Mouse (Mus musculus) midbrain, embryonic 15.5 days (tissue): Measurements from ENCODE around the gene Lrrc72. TPM values are rescaled to one million over a fixed set of nuclear protein-coding genes. Genes with fewer than 3 reads are reported as not detected.
"Not testable (repeated sequence)": the region's sequence is repeated elsewhere in the genome, so short reads cannot be mapped to it uniquely, and the experiment has no call there.

Experiments used
- ATAC-seq: fragments of 200-750 bp; cut with Nextera tagmentation; replicated peaks from 2 replicates; pipeline ENCODE4 v1.8.0; 2017; ENCODE audit warnings: moderate TSS enrichment
- H3K27ac ChIP-seq: fragments of 300-500 bp; sonication (generic); 2 replicates; pipeline ENCODE4 v1.5.1; 2015; ENCODE audit warnings: mild to moderate bottlenecking, inconsistent platforms
- H3K27me3 ChIP-seq: fragments of 300-500 bp; sonication (generic); replicated peaks from 2 replicates; pipeline ENCODE4 v1.6.1; 2015; ENCODE audit warnings: inconsistent platforms
- H3K36me3 ChIP-seq: fragments of 300-500 bp; sonication (generic); replicated peaks from 2 replicates; pipeline ENCODE4 v1.6.1; 2015; ENCODE audit warnings: inconsistent platforms
- H3K4me1 ChIP-seq: fragments of 300-500 bp; sonication (generic); 2 replicates; pipeline ENCODE4 v1.6.1; 2015; ENCODE audit warnings: inconsistent platforms
- H3K4me2 ChIP-seq: fragments of 300-500 bp; sonication (generic); 2 replicates; pipeline ENCODE4 v1.6.1; 2015; ENCODE audit warnings: inconsistent platforms, mild to moderate bottlenecking, moderate library complexity
- H3K4me3 ChIP-seq: fragments of 300-500 bp; sonication (generic); 2 replicates; pipeline ENCODE4 v1.5.1; 2015; ENCODE audit warnings: mild to moderate bottlenecking, inconsistent platforms
- H3K9ac ChIP-seq: fragments of 300-500 bp; sonication (generic); 2 replicates; pipeline ENCODE4 v1.6.1; 2015; ENCODE audit warnings: mild to moderate bottlenecking, inconsistent platforms
- H3K9me3 ChIP-seq: fragments of 300-500 bp; sonication (generic); 2 replicates; pipeline ENCODE4 v1.6.1; 2016; ENCODE audit warnings: inconsistent platforms
- WGBS: fragments of 180-500 bp; shearing (Covaris S2); methylation state at CpG from one replicate; pipeline ENCODE4 v1.1.7; 2015; ENCODE audit warnings: mixed read lengths; 5-methylcytosine and 5-hydroxymethylcytosine counted together
- polyA plus RNA-seq: library from polyadenylated mRNA; unstranded; fragments of >200 nt; fragmentation: Nextera tagmentation; extraction: Ambion mirVana; gene quantifications from 2 replicates; pipeline ENCODE4 v1.2.1, GENCODE M21; 2015

Gene Lrrc72
- polyA plus RNA-seq, 1 experiment from 2014 or later = 0.43 TPM

- WGBS = 55% methylated on average over 4 of the region's 4 CpGs
- H3K36me3 ChIP-seq = no peaks in the 10 kb centered on the region
- no peak overlapping the region for H3K4me2 ChIP-seq
- no peaks in the 10 kb centered on the region for H3K9me3 ChIP-seq
- no peak overlapping the region for H3K27ac ChIP-seq
- H3K4me3 ChIP-seq = no peak overlapping the region
- no peak overlapping the region for H3K9ac ChIP-seq
- no peaks in the 10 kb centered on the region for H3K27me3 ChIP-seq
- peak; percentile 45; the same call in 1 of the 2 replicates for ATAC-seq
- 0 out of 2 replicates have a peak, but pooled peaks cover 5% of the 10 kb centered on the region for H3K4me1 ChIP-seq
Observed at GRCm38 (mm10) chr12:36216230-36216629, 37.0 kb downstream of the Lrrc72 start.

- H3K4me3 ChIP-seq = no peak overlapping the region
- no peak overlapping the region for H3K27ac ChIP-seq
- H3K9me3 ChIP-seq = no peaks in the 10 kb centered on the region
- H3K4me2 ChIP-seq = no peak overlapping the region
- 0% methylated on average over 1 of the region's 1 CpGs for WGBS
- H3K27me3 ChIP-seq = no peaks in the 10 kb centered on the region
- no peak overlapping the region for H3K9ac ChIP-seq
- H3K4me1 ChIP-seq = 0 out of 2 replicates have a peak, but pooled peaks cover 5% of the 10 kb centered on the region
- ATAC-seq = peak; percentile 90
- H3K36me3 ChIP-seq = no peaks in the 10 kb centered on the region
Observed at GRCm38 (mm10) chr12:36215149-36215480, 38.1 kb downstream of the Lrrc72 start.

- Histone ChIP-seq H3K4me1 (0 out of 2 replicates have a peak, but pooled peaks cover 5% of the 10 kb centered on the region), H3K4me3 (no peak overlapping the region), H3K27ac (no peak overlapping the region), H3K27me3 (no peaks in the 10 kb centered on the region), H3K4me2 (no peak overlapping the region), H3K36me3 (no peaks in the 10 kb centered on the region), H3K9ac (no peak overlapping the region), H3K9me3 (no peaks in the 10 kb centered on the region)
- ATAC-seq = peak; percentile 28; the same call in 1 of the 2 replicates
- 57% methylated on average over 8 of the region's 8 CpGs for WGBS
Observed at GRCm38 (mm10) chr12:36214389-36215148, 38.6 kb downstream of the Lrrc72 start.

GRCm38 (mm10) chr12:36210096-36210495, 43.1 kb downstream of the Lrrc72 start:
- no peak for ATAC-seq

GRCm38 (mm10) chr12:36208456-36208855, 44.7 kb downstream of the Lrrc72 start:
- 57% methylated on average over 19 of the region's 19 CpGs for WGBS
- Histone ChIP-seq H3K4me1 (peaks cover 14% of the 10 kb centered on the region), H3K4me3 (peak overlapping the region; percentile 15; the same call in 1 of the 2 replicates)

More at GRCm38 (mm10) chr12:36210096-36210495, 43.1 kb downstream of the Lrrc72 start:
- Histone ChIP-seq H3K4me2 (no peak overlapping the region), H3K9me3 (no peaks in the 10 kb centered on the region), H3K9ac (no peak overlapping the region), H3K36me3 (no peaks in the 10 kb centered on the region), H3K27ac (no peak overlapping the region), H3K27me3 (no peaks in the 10 kb centered on the region), H3K4me3 (no peak overlapping the region), H3K4me1 (peaks cover 14% of the 10 kb centered on the region)
- 75% methylated on average over 4 of the region's 4 CpGs for WGBS

GRCm38 (mm10) chr12:36207800-36208148, 45.4 kb downstream of the Lrrc72 start:
- H3K4me3 ChIP-seq = peak overlapping the region; percentile 15; the same call in 1 of the 2 replicates
- H3K4me1 ChIP-seq = peaks cover 14% of the 10 kb centered on the region
- peak overlapping the region; percentile 32 for H3K4me2 ChIP-seq
- H3K9me3 ChIP-seq = no peaks in the 10 kb centered on the region
- 46% methylated on average over 7 of the region's 7 CpGs for WGBS
- no peaks in the 10 kb centered on the region for H3K36me3 ChIP-seq
- H3K27ac ChIP-seq = peak overlapping the region; percentile 65
- H3K9ac ChIP-seq = 0 out of 2 replicates have a peak overlapping the region, but pooled peaks have one; percentile 1
- ATAC-seq = peak; percentile 63
- H3K27me3 ChIP-seq = no peaks in the 10 kb centered on the region

More at GRCm38 (mm10) chr12:36208456-36208855, 44.7 kb downstream of the Lrrc72 start:
- H3K36me3 ChIP-seq = no peaks in the 10 kb centered on the region
- ATAC-seq = 0 out of 2 replicates have a peak, but pooled peaks have one; percentile 5
- no peaks in the 10 kb centered on the region for H3K27me3 ChIP-seq
- H3K27ac ChIP-seq = no peak overlapping the region
- no peaks in the 10 kb centered on the region for H3K9me3 ChIP-seq
- peak overlapping the region; percentile 32 for H3K4me2 ChIP-seq
- H3K9ac ChIP-seq = no peak overlapping the region

- H3K9me3 ChIP-seq = no peaks in the 10 kb centered on the region
- H3K36me3 ChIP-seq = no peaks in the 10 kb centered on the region
- H3K4me2 ChIP-seq = peak overlapping the region; percentile 32
- H3K4me1 ChIP-seq = peaks cover 14% of the 10 kb centered on the region
- 0 out of 2 replicates have a peak overlapping the region, but pooled peaks have one; percentile 1 for H3K9ac ChIP-seq
- peak overlapping the region; percentile 65 for H3K27ac ChIP-seq
- WGBS = 33% methylated on average over 9 of the region's 9 CpGs
- ATAC-seq = peak; percentile 96
- no peaks in the 10 kb centered on the region for H3K27me3 ChIP-seq
- H3K4me3 ChIP-seq = peak overlapping the region; percentile 15; the same call in 1 of the 2 replicates
Observed at GRCm38 (mm10) chr12:36207072-36207799, 46.0 kb downstream of the Lrrc72 start.

- ATAC-seq, H3K36me3 ChIP-seq, H3K4me3 ChIP-seq, H3K27me3 ChIP-seq, H3K9me3 ChIP-seq, H3K4me2 ChIP-seq, H3K9ac ChIP-seq, H3K27ac ChIP-seq: not testable (repeated sequence)
- WGBS = 53% methylated on average over 5 of the region's 5 CpGs
- peaks cover 14% of the 10 kb centered on the region for H3K4me1 ChIP-seq
Observed at GRCm38 (mm10) chr12:36205579-36206119, 47.5 kb downstream of the Lrrc72 start.

GRCm38 (mm10) chr12:36194976-36195375, 58.2 kb downstream of the Lrrc72 start:
- H3K9me3 ChIP-seq = peaks cover 19% of the 10 kb centered on the region
- no peak overlapping the region for H3K4me3 ChIP-seq
- whole genome bisulfite sequencing = 94% methylated on average over 7 of the region's 7 CpGs
- peaks cover 52% of the 10 kb centered on the region for H3K36me3 ChIP-seq
- no peak overlapping the region for H3K4me2 ChIP-seq
- H3K27ac ChIP-seq = no peak overlapping the region
- no peak overlapping the region for H3K9ac ChIP-seq
- no peaks in the 10 kb centered on the region for H3K27me3 ChIP-seq
- H3K4me1 ChIP-seq = no peaks in the 10 kb centered on the region
- no peak for ATAC-seq

- no peak for ATAC-seq
- 94% methylated on average over 5 of the region's 5 CpGs for WGBS
- peaks cover 39% of the 10 kb centered on the region for H3K36me3 ChIP-seq
Observed at GRCm38 (mm10) chr12:36190343-36190742, 62.9 kb downstream of the Lrrc72 start.

GRCm38 (mm10) chr12:36189610-36190009, 63.6 kb downstream of the Lrrc72 start:
- no peaks in the 10 kb centered on the region for H3K9me3 ChIP-seq
- WGBS = 97% methylated on average over 3 of the region's 3 CpGs
- no peak overlapping the region for H3K4me2 ChIP-seq
- H3K36me3 ChIP-seq = peaks cover 32% of the 10 kb centered on the region
- ATAC-seq = no peak
- H3K4me1 ChIP-seq = no peaks in the 10 kb centered on the region
- no peak overlapping the region for H3K4me3 ChIP-seq
- no peak overlapping the region for H3K9ac ChIP-seq
- no peaks in the 10 kb centered on the region for H3K27me3 ChIP-seq
- H3K27ac ChIP-seq = no peak overlapping the region

More at GRCm38 (mm10) chr12:36190343-36190742, 62.9 kb downstream of the Lrrc72 start:
- Histone ChIP-seq H3K4me3 (no peak overlapping the region), H3K27ac (no peak overlapping the region), H3K4me1 (no peaks in the 10 kb centered on the region), H3K27me3 (no peaks in the 10 kb centered on the region), H3K9me3 (no peaks in the 10 kb centered on the region), H3K9ac (no peak overlapping the region), H3K4me2 (no peak overlapping the region)

- Histone ChIP-seq H3K27ac (no peak overlapping the region), H3K4me3 (no peak overlapping the region), H3K4me1 (no peaks in the 10 kb centered on the region), H3K9me3 (no peaks in the 10 kb centered on the region), H3K36me3 (peaks cover 33% of the 10 kb centered on the region), H3K9ac (no peak overlapping the region), H3K4me2 (no peak overlapping the region), H3K27me3 (no peaks in the 10 kb centered on the region)
- 82% methylated on average over 6 of the region's 6 CpGs for WGBS
- ATAC-seq = no peak
Observed at GRCm38 (mm10) chr12:36187081-36187480, 66.1 kb downstream of the Lrrc72 start.
